Mouse (Mus musculus): ENCODE data around the gene Acaa1b. TPM values are rescaled to one million over a fixed set of nuclear protein-coding genes. Genes with fewer than 3 reads are reported as not detected.

Acaa1b gene
- total RNA-seq, 2 experiments from 2014 or later: 1.6 TPM

DNA sequence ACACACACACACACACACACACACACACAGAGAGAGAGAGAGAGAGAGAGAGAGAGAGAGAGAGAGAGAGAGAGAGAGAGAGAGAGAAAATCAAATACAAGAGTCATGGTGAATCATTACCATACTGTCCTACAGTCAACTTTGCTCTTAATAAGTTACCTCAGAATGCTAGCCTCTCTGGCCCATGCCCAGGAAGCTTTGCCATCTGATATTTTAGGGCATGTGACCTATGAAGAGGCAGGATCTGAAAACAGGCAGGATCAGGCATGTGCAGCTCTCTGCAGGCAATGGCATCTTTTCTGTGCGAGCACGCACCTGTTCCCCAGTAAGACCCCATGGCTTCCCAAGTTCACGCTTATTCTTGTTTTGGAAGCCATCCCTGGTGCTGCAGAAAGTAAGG is 3.8 kb upstream of the Acaa1b start:
- Histone ChIP-seq H3K27ac (no peak overlapping the region), H3K4me3 (no peak overlapping the region)
- no peak for TF ChIP-seq CTCF (conservative IDR thresholded peaks at IDR 0.05)
- no peak for DNase-seq (ENCODE audit: low spot score in 2 of 2)

DNA sequence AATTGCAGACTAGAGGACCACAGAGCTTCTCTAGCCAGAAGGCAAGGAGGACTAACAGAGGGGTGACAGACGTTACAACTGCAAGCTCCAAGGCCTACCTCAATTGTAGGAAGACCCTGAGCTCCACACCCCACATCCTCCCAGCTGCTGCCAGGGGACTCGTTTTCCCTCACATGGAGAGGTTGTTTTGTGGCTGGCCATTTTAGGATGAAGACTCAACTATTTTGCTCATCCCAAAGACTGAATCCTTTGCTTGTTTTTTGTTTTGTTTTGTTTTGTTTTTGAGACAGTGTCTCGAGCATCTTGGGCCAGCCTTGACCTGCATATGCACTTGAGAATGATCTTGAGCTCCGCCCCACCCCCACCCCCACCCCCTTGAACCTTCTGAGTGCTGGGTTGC is 2.0 kb upstream of the Acaa1b start, which contains the start of gene Gm47289:
TSS of gene Gm47289 (plus strand) at position 301 of the 400 bp plus-strand sequence.
- Histone ChIP-seq H3K27ac (no peak within 1 kb of the TSS), H3K4me3 (no peak within 1 kb of the TSS)
- no peak for TF ChIP-seq CTCF (conservative IDR thresholded peaks at IDR 0.05)
- DNase-seq (ENCODE audit: low spot score in 2 of 2): no peak

DNA sequence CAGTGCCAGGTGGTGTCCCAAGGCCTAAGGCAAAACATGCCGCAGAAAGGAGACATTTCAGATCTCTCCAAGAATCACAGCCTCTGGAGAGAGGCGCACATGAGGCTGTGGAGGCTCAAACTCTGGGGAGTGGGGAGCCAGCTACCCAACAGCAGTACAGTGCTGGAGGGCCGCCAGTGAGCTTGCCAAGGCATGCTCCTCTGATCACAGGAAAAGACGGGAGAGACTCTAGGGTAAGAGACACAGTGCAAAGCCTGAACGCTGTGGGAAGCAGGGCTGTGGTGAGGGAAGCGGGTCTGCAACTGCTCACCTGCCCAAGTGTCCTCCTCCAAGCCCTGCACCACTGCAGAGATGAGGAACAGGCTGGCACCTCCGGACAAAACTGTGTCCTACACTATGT is 1.1 kb downstream of the Acaa1b start:
- TF ChIP-seq CTCF (conservative IDR thresholded peaks at IDR 0.05): no peak
- no peak overlapping the region for H3K27ac ChIP-seq
- DNase-seq (ENCODE audit: low spot score in 2 of 2): no peak
- no peak overlapping the region for H3K4me3 ChIP-seq

DNA sequence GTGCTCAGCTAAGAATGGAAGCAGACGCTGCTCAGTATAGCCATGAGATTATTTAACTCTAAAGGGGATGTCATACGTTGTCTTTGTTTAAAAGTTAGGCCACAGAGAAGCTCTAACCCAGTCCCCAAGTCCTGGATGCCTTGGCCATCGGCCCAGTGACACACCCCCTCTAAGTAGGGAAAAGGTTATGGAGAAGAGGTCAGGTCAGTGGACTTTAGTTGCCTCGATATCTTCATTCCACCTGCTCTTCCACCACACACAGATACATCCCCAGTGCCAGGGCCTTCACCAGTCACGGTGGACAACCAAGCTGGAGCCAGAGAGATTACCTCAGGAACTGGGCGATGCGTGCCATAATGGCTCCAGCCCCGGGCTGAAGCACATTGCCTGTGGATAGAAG is 1.5 kb downstream of the Acaa1b start:
- no peak for DNase-seq (ENCODE audit: low spot score in 2 of 2)
- TF ChIP-seq CTCF (conservative IDR thresholded peaks at IDR 0.05): no peak
- Histone ChIP-seq H3K4me3 (no peak overlapping the region), H3K27ac (no peak overlapping the region)

DNA sequence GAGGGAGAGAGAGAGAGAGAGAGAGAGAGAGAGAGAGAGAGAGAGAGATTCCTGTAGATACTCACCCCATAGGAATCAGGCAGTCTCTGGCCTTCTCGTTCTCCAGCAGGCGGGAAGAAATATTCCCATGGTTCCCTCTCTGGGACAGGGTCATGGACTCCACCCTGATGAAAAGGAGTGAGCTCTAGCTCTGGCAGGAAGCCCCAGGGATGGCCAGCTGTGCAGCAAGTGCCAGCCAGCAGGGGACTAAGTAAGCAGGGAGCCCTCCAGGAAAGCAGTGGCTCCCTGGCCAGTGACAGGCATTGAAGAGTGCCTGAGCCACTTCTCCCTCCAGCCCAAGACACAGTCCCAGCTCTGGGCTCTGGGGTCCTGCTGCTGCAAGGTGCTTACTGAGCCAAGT is 5.1 kb downstream of the Acaa1b start:
- Histone ChIP-seq H3K4me3 (no peak overlapping the region), H3K27ac (no peak overlapping the region)
- DNase-seq (ENCODE audit: low spot score in 2 of 2): no peak
- no peak for TF ChIP-seq CTCF (conservative IDR thresholded peaks at IDR 0.05)

DNA sequence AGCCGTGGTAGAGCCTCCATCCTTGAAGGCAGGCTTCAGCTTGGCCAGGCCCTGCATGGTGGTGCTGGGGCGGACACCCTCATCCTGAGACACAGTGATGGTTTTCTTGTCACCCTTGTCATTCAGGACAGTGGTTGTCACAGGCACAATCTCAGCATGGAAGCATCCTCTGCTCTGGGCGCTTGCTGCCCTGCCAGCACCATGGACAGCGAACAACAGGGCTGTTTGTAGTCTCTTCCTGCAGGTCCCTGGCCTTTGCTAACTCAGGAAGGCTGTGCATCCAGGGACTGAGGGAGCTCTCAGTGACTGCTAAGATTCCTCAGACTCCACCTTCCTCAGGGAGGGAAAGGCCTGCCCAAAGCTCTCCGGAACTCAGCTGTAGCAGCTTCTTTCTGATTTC is 7.3 kb downstream of the Acaa1b start:
- no peak for TF ChIP-seq CTCF (conservative IDR thresholded peaks at IDR 0.05)
- DNase-seq (ENCODE audit: low spot score in 2 of 2): no peak
- Histone ChIP-seq H3K4me3 (no peak overlapping the region), H3K27ac (no peak overlapping the region)

DNA sequence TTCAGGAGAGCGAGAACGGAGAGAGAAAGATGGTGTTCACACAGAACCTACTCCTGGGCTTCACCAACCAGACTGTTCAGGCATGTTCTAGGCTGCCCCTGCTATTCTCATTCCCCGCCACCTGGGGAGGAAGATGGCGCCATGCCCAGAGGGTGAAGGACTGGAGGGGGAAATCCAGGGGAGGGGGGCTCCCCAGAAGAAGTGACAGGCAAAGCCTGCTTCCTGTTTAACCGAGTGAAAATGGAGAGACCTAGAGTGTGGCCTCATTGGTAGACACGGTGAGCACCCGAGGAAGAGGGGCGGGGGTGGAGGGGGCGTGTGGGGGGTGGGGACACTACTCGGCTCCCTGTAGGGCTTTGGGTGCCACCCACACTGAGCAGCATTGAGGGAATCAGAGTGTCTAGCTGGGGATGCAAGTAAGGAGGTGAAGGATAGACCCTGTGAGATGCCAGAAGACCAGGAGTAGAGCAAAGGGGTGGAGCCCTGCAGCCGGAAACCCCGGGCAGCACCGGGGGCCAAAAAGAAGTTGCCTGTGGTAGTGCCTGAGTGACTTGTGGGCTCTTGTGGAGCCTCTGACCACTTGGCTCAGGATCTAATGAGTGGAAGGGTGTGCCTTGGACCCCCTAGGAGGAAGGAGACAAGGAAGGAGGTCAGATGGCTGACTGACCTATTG is 10.7 kb downstream of the Acaa1b start:
- TF ChIP-seq CTCF (conservative IDR thresholded peaks at IDR 0.05): no peak
- H3K27ac ChIP-seq: no peak overlapping the region
- DNase-seq (ENCODE audit: low spot score in 2 of 2): no peak
- H3K4me3 ChIP-seq: no peak overlapping the region

DNA sequence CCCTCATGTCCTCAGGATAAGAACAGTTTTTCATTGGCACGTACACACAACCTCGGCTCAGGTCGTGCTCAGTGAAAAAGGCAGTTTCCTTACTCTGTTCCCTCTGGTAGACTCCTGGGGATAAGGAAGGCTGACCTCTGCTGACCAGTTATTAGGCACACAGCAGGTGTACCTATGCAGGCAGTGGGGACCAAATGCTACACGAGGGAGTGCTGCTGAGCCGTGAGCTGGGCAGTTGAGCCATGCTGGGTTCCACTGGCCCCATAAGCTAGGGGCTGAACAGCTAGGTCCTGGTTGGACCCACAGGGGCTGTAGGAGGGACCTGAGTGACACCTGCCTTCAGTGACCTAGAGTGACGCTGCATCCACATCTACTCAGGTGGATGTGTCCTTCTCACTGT is 11.3 kb downstream of the Acaa1b start:
- no peak for DNase-seq (ENCODE audit: low spot score in 2 of 2)
- no peak overlapping the region for H3K27ac ChIP-seq
- no peak for TF ChIP-seq CTCF (conservative IDR thresholded peaks at IDR 0.05)
- no peak overlapping the region for H3K4me3 ChIP-seq

DNA sequence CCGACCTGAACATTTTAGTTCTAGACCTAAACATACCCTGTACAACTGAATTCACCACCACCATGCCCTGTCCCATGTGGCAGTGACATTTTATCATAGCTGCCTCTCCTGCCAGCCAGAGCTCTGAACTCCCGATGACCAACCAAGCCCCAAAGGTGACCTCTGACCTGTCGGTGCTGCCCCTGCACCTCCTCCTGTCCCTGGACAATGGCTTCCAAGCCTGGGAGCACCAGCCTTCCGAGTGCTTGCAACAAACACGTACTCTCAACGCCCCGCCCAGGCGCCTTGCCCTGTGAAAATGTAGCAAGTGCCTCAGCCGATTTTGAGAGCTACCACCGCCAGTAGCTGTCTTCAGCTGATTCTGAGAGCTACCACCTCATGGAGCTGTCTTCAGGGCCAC is 11.8 kb downstream of the Acaa1b start:
- H3K4me3 ChIP-seq: no peak overlapping the region
- TF ChIP-seq CTCF (conservative IDR thresholded peaks at IDR 0.05): no peak
- no peak for DNase-seq (ENCODE audit: low spot score in 2 of 2)
- no peak overlapping the region for H3K27ac ChIP-seq

DNA sequence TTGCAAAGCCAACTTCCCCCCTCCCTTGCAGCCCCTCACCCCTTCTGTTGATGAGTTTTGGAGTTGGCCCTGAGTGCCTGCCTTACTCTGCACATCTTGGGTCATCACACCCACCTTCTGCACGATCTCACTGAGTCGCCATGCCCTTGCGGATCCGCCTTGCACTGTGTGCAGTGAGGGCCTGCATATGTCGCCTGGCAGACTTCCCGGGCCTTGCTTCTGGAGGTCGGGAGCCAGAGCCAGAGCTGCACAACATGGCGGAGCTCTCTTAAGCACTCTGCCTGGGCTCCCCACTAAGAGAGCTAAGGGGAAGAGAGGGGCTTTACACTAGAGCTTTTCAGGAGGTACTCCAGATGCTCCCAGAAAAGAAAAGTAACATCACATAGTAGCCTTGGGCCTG is 12.2 kb downstream of the Acaa1b start:
- no peak overlapping the region for H3K4me3 ChIP-seq
- no peak for DNase-seq (ENCODE audit: low spot score in 2 of 2)
- no peak overlapping the region for H3K27ac ChIP-seq
- TF ChIP-seq CTCF (conservative IDR thresholded peaks at IDR 0.05): no peak

DNA sequence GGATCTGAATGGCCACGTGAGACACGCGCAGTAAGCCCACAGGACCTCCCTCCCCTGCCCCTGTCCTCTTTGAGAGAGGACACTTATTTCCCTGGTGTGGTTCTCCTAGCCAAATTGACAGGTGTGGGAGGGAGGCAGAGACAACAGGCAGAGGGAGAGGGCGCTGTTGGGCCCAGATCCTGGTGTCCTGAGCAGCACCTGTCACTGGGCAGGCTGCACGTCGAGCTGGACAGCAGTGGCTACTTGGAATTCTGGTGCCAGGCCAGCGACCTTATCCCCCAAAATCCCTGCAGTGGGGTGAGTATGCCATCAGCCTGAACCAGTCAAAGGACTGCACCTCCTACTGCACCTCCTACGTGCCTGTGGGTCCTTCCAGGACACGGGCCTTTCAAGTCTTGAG is 13.5 kb downstream of the Acaa1b start:
- no peak for DNase-seq (ENCODE audit: low spot score in 2 of 2)
- H3K27ac ChIP-seq: no peak overlapping the region
- H3K4me3 ChIP-seq: no peak overlapping the region
- TF ChIP-seq CTCF (conservative IDR thresholded peaks at IDR 0.05): no peak

DNA sequence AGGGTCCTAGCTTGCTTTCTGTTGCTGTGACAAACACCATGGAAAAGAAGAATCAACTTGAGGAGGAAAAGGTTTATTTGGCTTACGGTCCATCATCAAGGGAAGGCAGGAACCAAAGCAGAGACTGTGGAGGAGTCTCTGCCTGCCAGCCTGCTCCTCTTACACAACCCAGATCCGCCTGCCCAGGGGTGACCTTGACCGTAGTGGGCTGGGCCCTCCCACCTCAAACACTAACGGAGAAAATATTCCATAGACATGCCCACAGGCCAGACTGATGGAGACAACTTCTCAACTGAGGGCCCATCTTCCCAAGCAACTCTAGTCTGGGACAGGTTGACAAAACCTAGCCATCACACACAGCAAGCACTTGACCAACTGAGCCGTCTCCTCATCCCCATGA is 14.8 kb downstream of the Acaa1b start:
- no peak for TF ChIP-seq CTCF (conservative IDR thresholded peaks at IDR 0.05)

DNA sequence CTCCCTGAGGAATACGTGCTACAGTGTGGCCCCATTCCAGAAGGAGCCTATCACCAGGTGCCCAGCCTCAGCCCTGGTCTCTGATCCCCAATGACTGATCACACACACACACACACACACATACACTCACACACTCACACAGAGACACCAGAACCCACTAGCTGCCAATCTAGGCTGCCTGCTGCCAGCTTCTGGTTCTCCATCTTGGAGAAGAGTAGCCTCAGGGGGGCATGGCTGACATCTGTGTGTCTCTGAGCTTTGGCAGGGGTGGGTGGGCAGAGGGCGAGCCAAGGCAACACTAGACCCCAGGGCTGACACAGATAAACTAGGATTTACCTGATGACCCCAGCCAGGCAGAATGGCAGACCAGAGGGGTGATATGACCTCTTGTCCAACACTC is 18.1 kb downstream of the Acaa1b start:
- DNase-seq (ENCODE audit: low spot score in 2 of 2): no peak
- no peak for TF ChIP-seq CTCF (conservative IDR thresholded peaks at IDR 0.05)
- Histone ChIP-seq H3K27ac (no peak overlapping the region), H3K4me3 (no peak overlapping the region)

More for the DNA sequence above, 14.8 kb downstream of the Acaa1b start:
- DNase-seq (ENCODE audit: low spot score in 2 of 2): no peak
- Histone ChIP-seq H3K27ac (no peak overlapping the region), H3K4me3 (no peak overlapping the region)

DNA sequence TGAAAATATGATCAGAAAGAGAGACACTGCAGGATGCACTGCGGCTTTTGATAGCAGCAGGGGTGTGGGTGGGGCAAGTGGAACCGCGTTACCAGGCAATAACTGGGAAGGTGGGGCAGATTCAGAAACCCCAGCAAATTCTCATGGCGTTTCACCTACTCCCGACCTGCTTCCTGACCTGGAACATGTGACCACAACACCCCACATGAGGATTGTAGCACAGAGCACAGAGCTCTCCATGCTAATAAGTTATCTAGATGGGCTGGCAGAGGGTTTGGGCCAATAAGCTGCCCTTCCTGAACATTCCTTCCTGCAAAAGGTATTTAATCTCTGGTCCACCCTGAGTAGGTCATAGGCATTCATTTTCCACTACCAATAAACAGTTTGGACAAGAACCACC is 26.2 kb downstream of the Acaa1b start:
- TF ChIP-seq CTCF (conservative IDR thresholded peaks at IDR 0.05): no peak
- H3K27ac ChIP-seq: no peak overlapping the region
- H3K4me3 ChIP-seq: no peak overlapping the region
- no peak for DNase-seq (ENCODE audit: low spot score in 2 of 2)

Data from layer of hippocampus, adult 2 months (tissue).